Mouse (Mus musculus): ENCODE results near the gene Ugp2. TPM values are rescaled to one million over a fixed set of nuclear protein-coding genes. Genes with fewer than 3 reads are reported as not detected.
A peak's percentile ranks its signal among the peaks of the same experiment; 100 is the strongest.

Ugp2 gene
- total and polyA plus RNA-seq, 3 experiments: 5.9 to 6.3 TPM; not detected in 1

GRCm38 (mm10) chr11:21303619-21304018, 67.4 kb downstream of the Ugp2 start:
- Histone ChIP-seq H3K4me3 (ENCODE audit: control insufficient read depth in 1 of 2, insufficient read depth in 1 of 2, low read depth in 2 of 2, low read length in 2 of 2) (no peak overlapping the region), H3K9me3 (replicated peaks; ENCODE audit: insufficient read depth, low read length) (no peaks in the 10 kb centered on the region), H3K27ac (ENCODE audit: control insufficient read depth, low read depth, low read length) (no peak overlapping the region), H3K4me1 (ENCODE audit: control insufficient read depth in 1 of 2, insufficient read depth in 2 of 2, low read length in 2 of 2) (peaks cover 2 to 5% of the 10 kb centered on the region in 2 experiments; a peak in 3 of 4 replicates), H3K9ac (ENCODE audit: control insufficient read depth, low read depth, low read length, poor library complexity, severe bottlenecking) (no peak overlapping the region), H3K27me3 (ENCODE audit: control insufficient read depth in 1 of 2, insufficient read depth in 2 of 2, low read length in 2 of 2) (no peaks in the 10 kb centered on the region), H3K79me2 (ENCODE audit: control insufficient read depth, insufficient read depth, low read length, poor library complexity) (no peaks in the 10 kb centered on the region), H3K36me3 (ENCODE audit: control insufficient read depth in 1 of 2, insufficient read depth in 2 of 2, low read length in 2 of 2) (peaks cover 2 to 17% of the 10 kb centered on the region in 2 experiments)
- no peak for TF ChIP-seq BHLHE40 (IDR thresholded peaks at IDR 0.05; ENCODE audit: borderline replicate concordance, low read depth, low read length)
- TF ChIP-seq MEF2A (IDR thresholded peaks at IDR 0.05; ENCODE audit: extremely low read depth, insufficient replicate concordance, low read depth, low read length, poor library complexity, severe bottlenecking): no peak
- no peak for TF ChIP-seq RCOR1 (IDR thresholded peaks at IDR 0.05; ENCODE audit: low read depth, low read length)
- no peak for TF ChIP-seq JUND (IDR thresholded peaks at IDR 0.05; ENCODE audit: low read depth, low read length)
- TF ChIP-seq GABPA (IDR thresholded peaks at IDR 0.05; ENCODE audit: low read depth, low read length): no peak
- TF ChIP-seq MYB (IDR thresholded peaks at IDR 0.05; ENCODE audit: low read depth, low read length): no peak
- TF ChIP-seq POLR2AphosphoS5 (IDR thresholded peaks at IDR 0.05; ENCODE audit: borderline replicate concordance, low read depth, low read length): no peak
- TF ChIP-seq USF1 (IDR thresholded peaks at IDR 0.05; ENCODE audit: low read depth, low read length): no peak
- TF ChIP-seq MAX (IDR thresholded peaks at IDR 0.05; ENCODE audit: low read length): no peak
- TF ChIP-seq UBTF (IDR thresholded peaks at IDR 0.05; ENCODE audit: borderline replicate concordance, insufficient read depth, low read depth, low read length): no peak
- no peak for TF ChIP-seq USF2 (IDR thresholded peaks at IDR 0.05; ENCODE audit: borderline replicate concordance in 1 of 2, insufficient read depth in 1 of 2, low read depth in 1 of 2, low read length in 2 of 2)
- TF ChIP-seq ZKSCAN1 (IDR thresholded peaks at IDR 0.05; ENCODE audit: low read depth, low read length): no peak
- no peak for TF ChIP-seq E2F4 (IDR thresholded peaks at IDR 0.05; ENCODE audit: borderline replicate concordance, low read depth, low read length)
- no peak for TF ChIP-seq KAT2A (conservative IDR thresholded peaks at IDR 0.05; ENCODE audit: low read depth, low read length)
- TF ChIP-seq TAL1 (IDR thresholded peaks at IDR 0.05; ENCODE audit: low read length): no peak
- TF ChIP-seq CTCF (IDR thresholded peaks at IDR 0.05 in 2 of 3, conservative IDR thresholded peaks at IDR 0.05 in 1 of 3; ENCODE audit: control insufficient read depth in 1 of 3, insufficient read depth in 1 of 3, low read depth in 2 of 3, low read length in 3 of 3, poor library complexity in 1 of 3, severe bottlenecking in 1 of 3): no peak
- TF ChIP-seq ZC3H11A (IDR thresholded peaks at IDR 0.05; ENCODE audit: low read depth, low read length): no peak
- TF ChIP-seq POLR2A (IDR thresholded peaks at IDR 0.05; ENCODE audit: control insufficient read depth in 1 of 2, insufficient read depth in 1 of 2, low read depth in 1 of 2, low read length in 2 of 2, poor library complexity in 1 of 2): no peak
- no peak for TF ChIP-seq GATA1 (IDR thresholded peaks at IDR 0.05; ENCODE audit: low read depth, low read length)
- no peak for TF ChIP-seq CHD2 (IDR thresholded peaks at IDR 0.05; ENCODE audit: low read length)
- DNase-seq (ENCODE audit: low read depth, low spot score): no peak

GRCm38 (mm10) chr11:21295486-21295885, 75.5 kb downstream of the Ugp2 start:
- Histone ChIP-seq H3K27me3 (ENCODE audit: control insufficient read depth in 1 of 2, insufficient read depth in 2 of 2, low read length in 2 of 2) (no peaks in the 10 kb centered on the region), H3K36me3 (ENCODE audit: control insufficient read depth in 1 of 2, insufficient read depth in 2 of 2, low read length in 2 of 2) (peaks cover 0 to 19% of the 10 kb centered on the region in 2 experiments), H3K4me1 (ENCODE audit: control insufficient read depth in 1 of 2, insufficient read depth in 2 of 2, low read length in 2 of 2) (peaks cover 8 to 14% of the 10 kb centered on the region in 2 experiments), H3K9me3 (replicated peaks; ENCODE audit: insufficient read depth, low read length) (no peaks in the 10 kb centered on the region), H3K9ac (ENCODE audit: control insufficient read depth, low read depth, low read length, poor library complexity, severe bottlenecking) (no peak overlapping the region), H3K27ac (ENCODE audit: control insufficient read depth, low read depth, low read length) (no peak overlapping the region), H3K79me2 (ENCODE audit: control insufficient read depth, insufficient read depth, low read length, poor library complexity) (no peaks in the 10 kb centered on the region), H3K4me3 (ENCODE audit: control insufficient read depth in 1 of 2, insufficient read depth in 1 of 2, low read depth in 2 of 2, low read length in 2 of 2) (no peak overlapping the region)
- no peak for TF ChIP-seq ETS1 (IDR thresholded peaks at IDR 0.05; ENCODE audit: low read depth, low read length)
- TF ChIP-seq EP300 (IDR thresholded peaks at IDR 0.05; ENCODE audit: low read depth in 1 of 2, low read length in 2 of 2): peak in 1 of 2 experiments; percentile 35; a peak in 1 of 4 replicates
- TF ChIP-seq RCOR1 (IDR thresholded peaks at IDR 0.05; ENCODE audit: low read depth, low read length): peak; percentile 41; the same call in 1 of the 2 replicates
- peak; percentile 58 for DNase-seq (ENCODE audit: low read depth, low spot score)
